Mouse (Mus musculus): ENCODE measurements around the gene Pde4a.

Gene Pde4a

GRCm38 (mm10) chr9:21149654-21150419 lies 15.7 kb upstream of the Pde4a start, which contains the start of gene Cdc37:
Cdc37 (minus strand) TSS chr9:21149982.
- peak; percentile 90 for DNase-seq

- no peak for DNase-seq
Measured at GRCm38 (mm10) chr9:21152715-21153114, 12.8 kb upstream of the Pde4a start.

GRCm38 (mm10) chr9:21153331-21153730 lies 12.2 kb upstream of the Pde4a start:
- no peak for DNase-seq

GRCm38 (mm10) chr9:21153833-21154232 lies 11.7 kb upstream of the Pde4a start:
- no peak for DNase-seq

- no peak for DNase-seq
Measured at GRCm38 (mm10) chr9:21154787-21155186, 10.7 kb upstream of the Pde4a start.

GRCm38 (mm10) chr9:21161209-21161909 lies 4.2 kb upstream of the Pde4a start:
- DNase-seq: peak; percentile 93

GRCm38 (mm10) chr9:21163086-21164050 lies 2.1 kb upstream of the Pde4a start:
- no peak for DNase-seq

- no peak for DNase-seq
Measured at GRCm38 (mm10) chr9:21164072-21164471, 1.4 kb upstream of the Pde4a start.

GRCm38 (mm10) chr9:21165952-21166451 lies 488 bp downstream of the Pde4a start:
- no peak for DNase-seq

GRCm38 (mm10) chr9:21166516-21166915 lies 1.0 kb downstream of the Pde4a start:
- DNase-seq: no peak

- DNase-seq: no peak
Measured at GRCm38 (mm10) chr9:21167140-21168097, 1.9 kb downstream of the Pde4a start.

- DNase-seq: peak; percentile 58
Measured at GRCm38 (mm10) chr9:21168161-21169123, 2.9 kb downstream of the Pde4a start.

GRCm38 (mm10) chr9:21169157-21169556 lies 3.6 kb downstream of the Pde4a start:
- DNase-seq: no peak

GRCm38 (mm10) chr9:21172364-21172763 lies 6.8 kb downstream of the Pde4a start:
- DNase-seq: no peak

- no peak for DNase-seq
Measured at GRCm38 (mm10) chr9:21180402-21180801, 14.9 kb downstream of the Pde4a start.

GRCm38 (mm10) chr9:21180841-21181240 lies 15.3 kb downstream of the Pde4a start:
- DNase-seq: no peak

- no peak for DNase-seq
Measured at GRCm38 (mm10) chr9:21181421-21182220, 16.1 kb downstream of the Pde4a start.

- DNase-seq: no peak
Measured at GRCm38 (mm10) chr9:21183421-21183820, 17.9 kb downstream of the Pde4a start.

GRCm38 (mm10) chr9:21183905-21184413 lies 18.4 kb downstream of the Pde4a start:
- DNase-seq: no peak

Measured in cerebellum, adult 8-10 months (tissue).